Mouse (Mus musculus) macrophage (primary cell): Measurements from ENCODE around the gene Ppp1r12b. TPM values are rescaled to one million over a fixed set of nuclear protein-coding genes. Genes with fewer than 3 reads are reported as not detected.

Source experiments
- H3K27ac ChIP-seq: fragments of 350-480 bp; formaldehyde crosslinking; 2 replicates; pipeline ENCODE4 v1.9.0; 2021
- H3K36me3 ChIP-seq: fragments of 350-480 bp; formaldehyde crosslinking; 2 replicates; pipeline ENCODE4 v1.9.0; 2021; ENCODE audit errors: inconsistent target
- H3K4me3 ChIP-seq: fragments of 350-480 bp; formaldehyde crosslinking; 2 replicates; pipeline ENCODE4 v1.9.0; 2021; ENCODE audit errors: inconsistent target
- H3K79me2 ChIP-seq: fragments of 350-480 bp; formaldehyde crosslinking; 2 replicates; pipeline ENCODE4 v1.9.0; 2021; ENCODE audit errors: inconsistent target
- WGBS: methylation state at CpG from one replicate; pipeline ENCODE4 v1.1.7; 2026; ENCODE audit warnings: inconsistent platforms; ENCODE audit not compliant: missing documents; 5-methylcytosine and 5-hydroxymethylcytosine counted together
- polyA plus RNA-seq: library from polyadenylated mRNA; stranded (reverse); fragments of 250-400 nt; gene quantifications from 3 replicates; pipeline ENCODE4 v1.2.4, GENCODE M21; 2018; ENCODE audit warnings: inconsistent platforms

Gene Ppp1r12b
- polyA plus RNA-seq, 1 experiment from 2014 or later, result 2.2 TPM

DNA sequence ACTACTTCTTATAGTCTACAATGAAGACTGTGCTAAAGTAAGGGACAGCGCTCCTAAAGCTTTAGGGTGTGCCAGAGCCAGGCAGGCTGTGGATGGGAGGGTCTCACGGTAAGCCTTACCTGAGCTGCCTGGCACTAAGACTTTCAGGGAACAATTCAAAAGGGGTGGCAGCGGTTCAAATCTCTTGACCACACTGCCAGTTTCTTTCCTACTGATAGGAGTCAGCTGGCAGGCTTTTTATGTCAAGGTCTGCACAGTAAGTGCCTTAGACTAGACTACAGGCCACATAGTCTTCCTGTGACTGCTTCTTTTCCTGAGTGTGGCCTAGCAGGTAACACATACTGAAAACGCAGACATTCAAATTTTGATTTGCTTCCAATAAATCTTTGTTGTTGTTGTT is 192.5 kb downstream of the Ppp1r12b start:
- H3K79me2 ChIP-seq, result no peaks in the 10 kb centered on the region
- no peak overlapping the region for H3K4me3 ChIP-seq
- H3K27ac ChIP-seq, result no peak overlapping the region
- WGBS, result 55% methylated on average over 4 of the region's 4 CpGs
- H3K36me3 ChIP-seq, result no peaks in the 10 kb centered on the region

DNA sequence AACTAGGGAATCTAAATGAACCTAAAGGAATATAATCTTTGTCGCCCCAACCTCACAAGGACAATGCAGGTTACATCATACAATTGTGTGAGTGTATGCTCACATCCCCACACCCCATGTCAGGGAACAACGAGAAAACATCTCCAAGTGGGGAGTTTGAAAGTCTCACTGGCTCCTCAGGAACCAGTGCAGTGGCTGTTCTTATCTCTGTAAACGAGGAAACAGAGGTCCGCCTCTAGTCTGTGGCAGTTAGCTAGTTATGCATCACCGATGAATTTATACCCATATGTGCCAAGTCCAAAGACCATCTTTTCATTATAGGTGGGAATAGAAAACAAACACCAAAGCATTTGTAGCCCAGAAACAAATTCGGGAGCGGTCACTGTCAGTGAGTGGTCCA is 194.2 kb downstream of the Ppp1r12b start:
- H3K79me2 ChIP-seq, result no peaks in the 10 kb centered on the region
- WGBS, result 68% methylated on average over 7 of the region's 7 CpGs
- no peak overlapping the region for H3K4me3 ChIP-seq
- no peaks in the 10 kb centered on the region for H3K36me3 ChIP-seq
- H3K27ac ChIP-seq, result no peak overlapping the region

DNA sequence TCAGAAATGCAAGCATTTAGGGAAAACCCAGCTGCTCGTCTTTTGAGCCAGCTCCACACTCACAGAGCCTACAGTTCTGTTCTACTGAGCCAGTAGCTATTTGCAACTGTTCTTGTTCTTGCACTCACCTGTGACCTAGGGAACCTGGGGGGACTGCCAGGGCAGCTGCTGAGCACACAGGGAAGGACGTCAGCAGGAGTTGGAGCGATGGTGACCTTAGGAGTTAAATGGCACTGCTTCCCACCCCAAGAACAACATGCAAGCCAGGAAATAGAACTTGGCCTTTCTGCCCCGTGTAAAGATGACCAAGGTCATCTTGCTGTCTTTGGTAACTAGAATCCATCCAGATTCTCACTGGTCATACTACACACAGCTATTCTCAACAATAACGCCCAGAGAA is 195.1 kb downstream of the Ppp1r12b start:
- no peak overlapping the region for H3K27ac ChIP-seq
- H3K79me2 ChIP-seq, result no peaks in the 10 kb centered on the region
- H3K36me3 ChIP-seq, result no peaks in the 10 kb centered on the region
- H3K4me3 ChIP-seq, result no peak overlapping the region
- 100% methylated on average over 5 of the region's 5 CpGs for WGBS

DNA sequence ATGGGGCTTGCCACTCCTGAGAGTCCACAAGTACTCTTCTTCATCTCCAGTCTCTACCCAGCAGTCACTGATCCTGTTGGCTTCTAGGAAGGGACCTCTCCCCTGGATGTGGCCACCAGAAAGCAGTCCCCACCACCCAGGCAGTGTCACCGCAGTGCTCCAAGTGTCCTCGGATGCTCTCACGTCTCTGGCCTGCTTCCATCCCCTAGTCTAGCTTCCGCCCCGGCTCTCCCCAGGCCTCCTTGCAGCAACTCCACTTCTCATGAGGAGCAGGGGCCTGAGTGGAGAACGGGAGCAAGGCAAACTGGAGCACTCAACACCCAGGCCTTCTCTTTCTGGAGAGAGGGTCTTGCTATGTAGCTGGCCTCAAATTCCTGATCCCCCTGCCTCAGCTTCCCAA is 196.6 kb downstream of the Ppp1r12b start:
- Histone ChIP-seq H3K36me3 (no peaks in the 10 kb centered on the region), H3K27ac (no peak overlapping the region), H3K79me2 (no peaks in the 10 kb centered on the region), H3K4me3 (no peak overlapping the region)
- 88% methylated on average over 6 of the region's 6 CpGs for WGBS

DNA sequence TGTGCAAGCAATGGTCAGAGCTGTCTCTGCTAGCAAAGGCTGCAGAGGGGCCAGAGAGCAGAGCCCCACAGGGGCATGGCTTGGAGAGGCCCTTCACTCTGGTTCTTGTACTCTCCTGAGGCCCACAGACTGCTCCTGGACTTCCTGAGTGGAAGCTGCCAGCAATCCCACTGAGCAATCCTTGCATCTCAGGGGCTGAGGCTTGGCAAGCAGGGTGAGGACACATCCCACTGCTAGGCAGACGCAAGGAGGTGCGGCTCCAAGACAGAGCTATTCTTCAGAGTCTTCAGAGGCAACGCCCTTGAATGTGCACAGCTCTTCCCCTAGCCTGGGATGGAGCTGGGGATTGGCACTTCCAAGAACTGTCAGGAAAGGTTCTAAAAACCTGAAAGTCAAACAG is 198.5 kb downstream of the Ppp1r12b start:
- no peak overlapping the region for H3K4me3 ChIP-seq
- WGBS, result 98% methylated on average over 3 of the region's 3 CpGs
- no peak overlapping the region for H3K27ac ChIP-seq
- no peaks in the 10 kb centered on the region for H3K36me3 ChIP-seq
- H3K79me2 ChIP-seq, result no peaks in the 10 kb centered on the region

DNA sequence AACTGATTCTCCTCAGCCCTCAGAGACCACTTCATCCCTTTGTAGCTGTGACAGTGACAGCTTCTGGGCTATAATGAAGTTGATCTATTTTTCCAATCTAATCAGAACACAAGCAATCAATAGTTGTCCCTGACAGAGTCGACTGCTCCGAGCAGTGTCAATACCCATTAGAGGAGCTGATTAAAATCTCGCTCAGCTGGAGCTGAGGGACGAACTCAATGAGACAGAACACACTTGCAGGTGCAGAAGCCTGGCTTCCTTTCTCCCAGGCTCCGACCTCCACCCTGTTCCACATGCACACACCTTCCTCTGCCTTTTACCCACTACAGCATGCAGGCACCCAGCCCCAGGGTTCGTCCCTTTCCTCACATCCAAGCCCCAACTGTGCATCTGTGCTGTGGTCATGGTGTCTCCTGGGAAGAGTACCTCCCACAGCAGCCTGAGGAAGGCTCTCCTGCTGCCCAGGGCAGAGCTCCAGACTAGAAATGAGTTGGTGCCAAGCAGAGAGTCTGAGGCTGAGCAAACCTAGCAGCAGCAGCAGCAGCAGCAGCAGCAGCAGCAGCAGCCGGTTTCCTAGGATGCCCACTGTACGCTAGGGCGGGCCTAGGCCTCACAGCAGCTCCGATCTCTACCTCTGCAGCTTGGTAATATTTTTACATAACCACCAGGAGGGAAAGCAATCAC is 199.4 kb downstream of the Ppp1r12b start:
- Histone ChIP-seq H3K4me3 (no peak overlapping the region), H3K27ac (no peak overlapping the region), H3K36me3 (no peaks in the 10 kb centered on the region), H3K79me2 (no peaks in the 10 kb centered on the region)
- WGBS, result 94% methylated on average over 10 of the region's 10 CpGs

DNA sequence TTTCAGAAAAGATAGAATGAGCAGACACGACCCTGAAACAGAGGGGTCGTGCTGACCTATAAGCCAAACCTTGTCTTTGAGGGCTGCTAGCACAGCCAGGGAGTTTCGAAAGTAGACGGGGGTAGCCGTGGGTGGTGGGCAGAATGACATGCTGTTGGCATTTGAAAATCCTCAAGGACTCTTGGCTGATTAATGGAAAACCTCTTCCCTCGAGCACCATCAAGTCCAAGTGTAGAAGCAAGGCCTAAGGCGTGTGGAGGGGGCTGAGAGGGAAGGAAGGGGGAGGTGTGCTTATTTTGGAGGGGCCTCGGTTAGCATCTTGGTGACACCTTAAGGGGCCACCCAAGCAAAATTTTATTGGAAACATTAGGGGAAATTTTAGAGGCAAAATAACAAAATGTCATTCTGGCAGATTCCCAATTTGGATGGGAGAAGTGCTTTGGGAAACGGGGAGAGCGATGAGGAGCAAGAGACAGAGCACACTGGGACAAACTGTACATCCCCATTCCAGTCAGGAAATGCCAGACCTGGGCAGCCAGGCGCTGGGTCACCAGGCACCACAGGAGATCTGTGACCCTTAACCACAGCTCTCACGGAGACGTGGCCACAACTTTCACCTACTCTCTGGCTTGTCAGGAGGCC is 200.1 kb downstream of the Ppp1r12b start:
- no peak overlapping the region for H3K27ac ChIP-seq
- no peaks in the 10 kb centered on the region for H3K36me3 ChIP-seq
- H3K4me3 ChIP-seq, result no peak overlapping the region
- H3K79me2 ChIP-seq, result no peaks in the 10 kb centered on the region
- 86% methylated on average over 12 of the region's 13 CpGs for WGBS

DNA sequence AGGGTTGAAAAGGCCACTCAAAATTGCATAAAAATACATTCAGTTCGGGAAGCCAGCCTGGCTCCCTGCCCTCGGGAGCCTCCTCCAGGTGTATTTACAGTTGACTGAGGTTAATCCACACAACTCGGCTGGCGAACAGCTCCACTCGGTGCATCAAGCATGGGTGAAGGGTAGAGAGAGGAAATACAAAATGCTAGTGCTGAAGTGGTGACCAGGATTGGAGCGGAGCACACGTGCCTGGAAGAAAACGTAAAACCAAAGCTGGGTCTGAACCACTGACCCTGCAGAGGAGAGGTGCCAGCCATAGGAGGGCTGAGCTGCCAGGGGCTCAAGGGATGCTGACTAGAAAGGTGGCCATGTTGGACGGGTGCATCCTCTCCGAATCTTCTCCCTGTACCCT is 200.9 kb downstream of the Ppp1r12b start:
- 93% methylated on average over 9 of the region's 10 CpGs for WGBS
- Histone ChIP-seq H3K4me3 (no peak overlapping the region), H3K27ac (no peak overlapping the region), H3K36me3 (no peaks in the 10 kb centered on the region), H3K79me2 (no peaks in the 10 kb centered on the region)

DNA sequence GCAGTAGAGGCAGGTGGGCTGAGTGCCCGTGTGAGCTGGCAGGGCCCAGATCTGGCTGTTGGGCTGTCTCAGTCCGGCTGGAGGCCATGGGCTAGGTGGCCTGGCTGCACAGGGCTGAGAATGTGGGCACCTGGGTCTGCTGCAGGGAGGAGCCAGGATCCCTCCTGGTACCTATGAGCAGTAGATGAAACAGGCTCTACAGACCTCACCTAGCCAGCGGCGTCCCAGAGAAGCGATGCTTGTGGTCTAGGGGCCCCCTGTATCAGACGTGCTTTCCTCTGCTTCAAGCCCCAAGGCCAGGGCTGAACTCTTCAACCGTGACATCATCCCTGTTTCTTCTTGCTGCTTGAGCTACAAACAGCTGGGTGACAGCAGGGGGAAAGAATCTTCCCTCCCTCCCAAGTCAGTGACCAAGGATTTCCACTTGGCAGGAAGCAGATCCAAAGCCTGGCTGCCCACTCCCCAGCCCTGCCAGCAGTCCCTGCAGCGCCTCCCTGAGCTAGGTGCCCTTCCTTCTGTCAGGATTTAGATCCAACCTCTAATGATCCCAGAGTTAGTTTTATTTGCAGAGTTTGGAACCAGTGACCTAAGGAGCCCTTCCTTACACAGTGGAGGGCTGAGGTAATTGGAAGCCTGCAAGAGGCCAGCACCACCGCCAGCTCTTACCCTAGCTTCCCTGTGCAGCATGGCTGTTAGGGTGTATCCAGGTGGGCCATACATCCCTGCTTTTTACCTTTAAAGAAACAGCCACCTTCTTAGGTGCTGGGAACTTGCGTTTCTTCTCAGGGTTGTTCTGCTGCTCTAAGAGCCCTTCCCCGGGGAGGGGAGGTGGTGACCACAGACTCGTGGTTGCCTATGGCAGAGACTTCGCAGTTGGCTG is 201.8 kb downstream of the Ppp1r12b start:
- WGBS, result 80% methylated on average over 13 of the region's 13 CpGs
- no peak overlapping the region for H3K4me3 ChIP-seq
- no peaks in the 10 kb centered on the region for H3K79me2 ChIP-seq
- H3K27ac ChIP-seq, result no peak overlapping the region
- H3K36me3 ChIP-seq, result no peaks in the 10 kb centered on the region

DNA sequence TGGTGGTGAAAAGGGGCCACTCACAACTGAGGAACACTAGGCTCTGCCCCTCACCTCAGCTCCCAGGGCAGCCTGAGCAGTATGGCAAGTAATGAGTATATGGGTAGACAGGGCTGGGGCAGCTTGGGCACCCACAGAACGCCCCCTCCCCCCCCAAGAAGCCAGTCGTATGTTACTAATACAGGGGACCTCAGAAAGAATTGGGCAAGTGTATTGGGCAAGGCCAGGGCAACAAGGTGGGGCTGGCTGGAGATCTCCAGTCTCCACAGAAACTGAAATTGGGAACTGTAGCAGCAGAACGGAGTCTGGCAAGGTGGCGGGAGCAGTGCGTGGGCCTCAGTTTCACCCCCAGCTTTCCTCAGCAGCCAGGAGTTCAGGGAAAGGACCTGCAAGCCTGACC is 203.3 kb downstream of the Ppp1r12b start:
- H3K36me3 ChIP-seq, result no peaks in the 10 kb centered on the region
- no peaks in the 10 kb centered on the region for H3K79me2 ChIP-seq
- no peak overlapping the region for H3K27ac ChIP-seq
- H3K4me3 ChIP-seq, result no peak overlapping the region
- 32% methylated on average over 5 of the region's 5 CpGs for WGBS

DNA sequence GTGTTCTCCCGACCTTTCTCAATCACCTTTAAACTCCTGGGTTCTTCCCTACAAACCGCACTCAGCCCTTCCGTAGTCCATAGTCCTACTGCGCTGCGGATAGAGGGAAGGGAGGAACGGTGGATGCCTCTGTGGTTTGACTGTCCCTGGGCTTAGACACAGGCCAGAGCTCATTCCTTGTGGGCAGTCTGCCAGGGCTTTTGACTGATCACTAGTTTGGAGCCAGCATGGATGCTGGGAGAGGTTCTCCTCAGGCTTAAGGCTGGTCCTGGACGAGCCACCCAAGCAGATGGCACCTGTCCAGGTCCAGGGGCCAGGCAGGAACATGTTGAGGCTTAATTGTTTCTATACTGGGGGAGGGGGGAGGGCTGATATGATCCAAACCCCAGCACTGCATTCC is 205.9 kb downstream of the Ppp1r12b start:
- Histone ChIP-seq H3K79me2 (no peaks in the 10 kb centered on the region), H3K36me3 (no peaks in the 10 kb centered on the region), H3K4me3 (no peak overlapping the region), H3K27ac (no peak overlapping the region)
- 95% methylated on average over 6 of the region's 7 CpGs for WGBS

DNA sequence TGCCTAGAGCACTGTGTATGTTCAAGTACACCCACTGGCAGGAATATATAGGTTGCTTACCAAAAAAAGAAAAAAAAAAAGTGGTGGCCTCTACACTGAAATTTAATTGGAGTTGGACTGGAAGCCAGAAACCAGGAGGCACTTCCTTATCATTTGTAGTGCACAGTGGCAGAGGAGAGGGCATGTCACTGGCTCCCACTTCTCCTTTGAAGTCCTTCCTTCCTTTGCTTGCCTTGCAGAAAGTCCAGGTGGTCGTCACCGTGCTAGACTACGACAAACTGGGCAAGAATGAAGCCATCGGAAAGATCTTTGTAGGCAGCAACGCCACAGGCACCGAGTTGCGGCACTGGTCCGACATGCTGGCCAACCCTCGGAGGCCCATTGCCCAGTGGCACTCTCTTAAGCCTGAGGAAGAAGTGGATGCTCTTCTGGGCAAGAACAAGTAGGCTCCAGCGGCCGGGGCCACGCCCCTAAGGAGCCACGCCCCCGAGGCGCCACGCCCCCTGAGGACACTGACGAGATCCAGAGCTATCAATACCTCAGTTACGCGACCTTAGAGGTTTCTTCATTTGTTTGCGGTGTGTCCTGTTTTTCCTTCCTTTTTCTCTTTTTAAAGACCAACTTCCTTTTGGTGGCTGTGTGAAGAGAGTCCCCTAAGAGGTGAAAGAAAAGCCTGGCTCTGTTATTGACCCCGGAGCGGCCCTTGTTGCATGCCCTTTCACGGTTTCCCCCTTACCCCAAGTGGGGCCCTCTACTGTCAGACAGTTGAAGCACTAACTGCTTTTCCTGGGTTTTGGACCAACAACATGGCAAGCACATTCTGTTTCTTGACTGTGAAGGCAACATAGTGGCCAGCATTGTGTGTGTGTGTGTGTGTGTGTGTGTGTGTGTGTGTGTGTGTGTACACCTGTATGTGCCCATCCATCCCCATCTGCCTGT is 208.2 kb downstream of the Ppp1r12b start:
- Histone ChIP-seq H3K4me3 (no peak overlapping the region), H3K79me2 (no peaks in the 10 kb centered on the region), H3K36me3 (no peaks in the 10 kb centered on the region), H3K27ac (no peak overlapping the region)
- 9% methylated on average over 23 of the region's 23 CpGs for WGBS

DNA sequence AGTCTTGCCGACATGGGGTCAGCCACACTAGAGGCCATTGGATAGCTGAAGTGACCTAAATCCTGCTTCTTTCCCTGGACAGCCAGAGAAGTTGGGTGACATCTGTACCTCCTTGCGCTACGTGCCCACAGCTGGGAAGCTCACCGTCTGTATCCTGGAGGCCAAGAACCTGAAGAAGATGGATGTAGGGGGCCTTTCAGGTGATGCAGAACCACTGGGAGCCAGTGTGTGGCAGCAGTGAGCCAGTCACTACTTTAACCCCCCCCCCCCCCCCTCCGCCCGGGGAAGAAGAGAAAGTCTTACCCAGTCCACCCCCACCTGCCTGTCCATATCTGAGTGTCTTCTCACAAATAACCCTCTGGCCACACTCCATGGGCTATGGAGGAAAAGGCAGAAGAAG is 210.1 kb downstream of the Ppp1r12b start:
- Histone ChIP-seq H3K36me3 (no peaks in the 10 kb centered on the region), H3K79me2 (no peaks in the 10 kb centered on the region), H3K4me3 (no peak overlapping the region), H3K27ac (no peak overlapping the region)
- WGBS, result 66% methylated on average over 4 of the region's 6 CpGs

DNA sequence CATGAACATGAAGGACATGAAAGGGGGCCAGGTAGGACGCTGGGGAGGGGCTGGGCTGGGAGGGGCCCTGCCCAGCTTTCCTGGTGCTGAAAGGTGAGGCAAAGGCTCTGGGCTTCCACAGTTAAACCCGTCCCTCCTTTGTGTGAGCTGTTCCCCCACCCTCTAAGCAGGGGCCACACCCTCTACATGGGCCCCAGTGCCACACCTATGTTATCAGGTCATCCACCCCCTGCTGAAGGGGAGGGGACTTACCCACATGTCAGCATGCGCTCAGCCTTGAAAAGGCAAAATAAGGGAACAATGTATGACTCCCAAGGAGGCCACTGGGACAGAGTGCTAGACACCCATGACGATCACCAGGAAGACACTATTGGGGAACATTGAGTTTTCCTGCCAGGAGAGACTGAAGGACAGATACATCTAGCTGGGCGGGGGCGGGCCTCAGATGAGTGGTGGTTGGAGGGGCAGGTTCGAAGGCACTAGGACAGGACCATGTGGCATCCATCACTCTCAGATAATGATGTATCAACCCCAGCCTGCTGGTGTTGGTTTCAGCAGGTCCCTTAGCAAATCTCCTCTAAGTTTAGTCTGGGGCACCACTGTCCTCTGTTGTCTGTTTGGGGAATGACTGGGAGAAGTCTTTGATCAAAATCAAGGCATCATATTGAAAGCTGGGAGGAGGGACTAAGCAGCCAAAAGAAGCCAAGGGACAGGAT is 213.6 kb downstream of the Ppp1r12b start:
- no peak overlapping the region for H3K4me3 ChIP-seq
- WGBS, result 88% methylated on average over 7 of the region's 7 CpGs
- H3K79me2 ChIP-seq, result no peaks in the 10 kb centered on the region
- H3K36me3 ChIP-seq, result no peaks in the 10 kb centered on the region
- no peak overlapping the region for H3K27ac ChIP-seq
